Mouse (Mus musculus): ENCODE results near the gene Foxo6.

- TF ChIP-seq CTCF (IDR thresholded peaks at IDR 0.05) (no peak), EP300 (IDR thresholded peaks at IDR 0.05) (no peak)
Observed at GRCm38 (mm10) chr4:120271208-120271607, 15.9 kb downstream of the Foxo6 start.
